Mouse (Mus musculus): Measurements from ENCODE around the gene Hnrnph3.

GRCm38 (mm10) chr10:63051267-63051666 lies 27.2 kb upstream of the Hnrnph3 start:
- no peak for TF ChIP-seq CTCF (IDR thresholded peaks at IDR 0.05; ENCODE audit: low read depth, low read length)
- no peak for TF ChIP-seq TAL1 (conservative IDR thresholded peaks at IDR 0.05; ENCODE audit: low read depth, low read length)
- no peak for TF ChIP-seq GATA2 (IDR thresholded peaks at IDR 0.05; ENCODE audit: borderline replicate concordance, low read depth, low read length)
- TF ChIP-seq GATA1 (IDR thresholded peaks at IDR 0.05; ENCODE audit: borderline replicate concordance, low read length), result no peak

Data from G1E (cell line).